Mouse (Mus musculus) liver, postnatal 0 days (tissue): ENCODE data around the gene Acss2.

Experiments
- CTCF ChIP-seq: sonication (generic); IDR thresholded peaks from 2 replicates; pipeline ENCODE4 v1.5.1; 2016; ENCODE audit warnings: antibody characterized with exemption, low read depth
- EP300 ChIP-seq: IDR thresholded peaks from 2 replicates; pipeline ENCODE4 v1.6.1; 2016; ENCODE audit warnings: antibody characterized with exemption, low read depth, mild to moderate bottlenecking

DNA sequence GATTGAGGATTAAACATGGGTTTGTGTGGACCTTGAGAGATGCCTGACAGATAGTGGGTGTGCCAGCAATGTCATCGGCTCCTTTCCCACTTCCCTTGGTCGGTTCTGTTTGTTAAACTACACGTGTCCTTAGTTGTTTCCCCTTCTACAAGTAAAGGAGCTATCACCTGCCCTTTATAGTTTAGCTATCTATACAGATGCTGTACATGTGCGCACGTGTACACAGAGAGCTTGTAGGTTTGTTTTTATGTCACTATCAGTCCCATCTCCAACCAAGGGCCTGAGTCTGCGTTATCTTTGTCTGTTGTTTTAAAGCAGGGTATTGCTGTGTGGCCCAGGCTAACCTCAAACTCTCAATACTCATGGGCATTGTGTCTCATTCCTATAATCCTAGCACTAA, 106.2 kb downstream of the Acss2 start:
- no peak for TF ChIP-seq CTCF
- no peak for TF ChIP-seq EP300
